Mouse (Mus musculus): ENCODE data around the gene Tiam1.

Gene Tiam1

GRCm38 (mm10) chr16:90143416-90143759 is 181 bp downstream of the Tiam1 start:
- DNase-seq (ENCODE audit: low read depth, low spot score) = no peak

GRCm38 (mm10) chr16:90142574-90143415 is 774 bp downstream of the Tiam1 start:
- DNase-seq (ENCODE audit: low read depth, low spot score) = peak; percentile 62

DNA sequence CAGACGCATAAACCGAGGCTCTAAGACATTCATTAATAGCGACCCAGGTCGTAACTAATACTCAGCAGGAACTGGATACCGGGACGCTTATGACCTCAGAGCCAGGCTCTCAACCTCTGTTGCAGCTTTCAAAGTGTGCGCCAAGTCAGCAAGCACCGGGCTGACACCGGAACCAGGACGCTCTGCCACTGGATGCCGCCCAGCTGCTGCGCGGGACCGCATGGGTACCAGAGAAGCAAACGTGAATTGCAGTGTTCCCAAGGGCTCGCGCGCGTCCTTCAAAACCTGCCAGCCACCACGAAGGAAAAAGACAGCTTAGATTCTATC is 1.4 kb downstream of the Tiam1 start:
- DNase-seq (ENCODE audit: low read depth, low spot score) = no peak

DNA sequence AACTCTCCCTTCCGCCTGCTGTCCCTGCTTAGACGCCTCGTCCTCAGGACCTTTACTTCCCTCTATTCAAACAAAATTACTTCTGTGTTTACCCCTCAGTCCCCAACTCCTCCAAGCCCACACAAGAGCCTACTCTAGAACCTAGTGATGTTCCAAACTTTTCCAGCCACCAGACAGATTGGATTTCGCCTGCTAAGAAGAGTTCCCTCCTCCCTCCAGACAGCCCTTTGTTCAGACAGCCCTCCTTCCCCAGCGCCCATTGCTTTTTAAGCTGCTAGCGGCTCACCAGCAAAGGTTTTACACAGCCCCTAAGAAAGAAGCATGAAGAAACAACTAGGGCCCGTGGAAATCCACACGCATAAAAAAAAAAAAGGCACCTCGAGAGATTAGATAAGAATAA is 2.0 kb downstream of the Tiam1 start:
- no peak for DNase-seq (ENCODE audit: low read depth, low spot score)

GRCm38 (mm10) chr16:90140571-90140970 is 3.0 kb downstream of the Tiam1 start:
- DNase-seq (ENCODE audit: low read depth, low spot score) = no peak

DNA sequence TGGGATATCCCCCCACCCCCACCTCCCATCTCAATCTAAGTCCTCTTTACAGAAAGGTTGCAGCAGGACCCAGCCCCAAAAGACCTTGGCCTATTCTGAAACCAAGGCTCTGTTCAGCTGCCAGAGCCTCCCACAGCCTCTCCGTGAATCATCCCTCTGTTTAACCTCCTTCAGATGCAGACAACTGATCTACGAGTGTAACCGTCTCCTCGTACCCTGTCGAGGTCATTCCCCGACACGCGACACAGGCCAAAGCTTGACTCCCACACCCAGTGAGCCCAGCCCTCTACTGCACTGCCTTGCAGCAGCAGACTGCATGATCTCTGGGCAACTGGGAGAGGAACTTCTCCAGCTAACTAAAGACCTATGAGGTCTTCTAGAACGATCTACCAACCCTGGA is 3.9 kb downstream of the Tiam1 start:
- DNase-seq (ENCODE audit: low read depth, low spot score) = no peak

GRCm38 (mm10) chr16:90138151-90138550 is 5.4 kb downstream of the Tiam1 start:
- no peak for DNase-seq (ENCODE audit: low read depth, low spot score)

DNA sequence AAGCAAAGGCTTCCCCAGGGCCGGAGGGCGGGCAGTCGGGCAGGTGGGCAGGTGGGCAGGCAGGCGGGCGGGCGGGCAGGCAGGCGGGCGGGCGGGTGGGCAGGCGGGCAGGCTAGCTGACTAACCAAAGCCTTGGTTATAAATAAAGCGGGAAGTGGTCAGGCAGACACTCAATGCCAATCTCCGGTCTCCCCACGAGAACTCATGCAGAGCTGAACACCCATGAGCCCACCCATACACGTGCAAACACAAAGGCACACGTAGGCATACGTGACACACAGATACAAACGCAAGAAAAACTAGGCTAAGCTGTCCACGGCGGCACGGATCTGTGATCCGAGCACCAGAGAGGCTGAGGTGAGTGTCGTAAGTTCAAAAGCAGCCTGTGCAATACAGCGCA is 6.4 kb downstream of the Tiam1 start:
- DNase-seq (ENCODE audit: low read depth, low spot score) = no peak

- DNase-seq (ENCODE audit: low read depth, low spot score) = no peak
Observed at GRCm38 (mm10) chr16:90135580-90135979, 8.0 kb downstream of the Tiam1 start.

DNA sequence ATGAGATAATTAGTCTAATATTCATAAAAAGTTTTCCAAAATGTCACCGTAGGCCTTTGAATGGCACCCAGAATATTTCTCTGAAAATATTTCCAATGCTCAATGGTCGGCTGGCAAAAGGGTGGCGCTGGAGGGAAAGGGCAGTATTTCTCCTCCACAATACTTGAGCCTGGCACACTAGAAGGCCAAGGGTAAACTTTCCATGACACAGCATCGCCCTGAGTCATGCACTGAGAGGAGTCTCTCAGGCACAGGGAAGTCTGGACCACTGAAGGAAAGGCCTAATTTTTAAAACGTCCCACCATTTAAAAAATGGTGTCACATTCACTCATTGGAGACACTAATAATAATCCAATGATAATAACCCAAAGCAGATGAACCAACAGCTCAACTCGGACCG is 9.2 kb downstream of the Tiam1 start:
- DNase-seq (ENCODE audit: low read depth, low spot score) = no peak

DNA sequence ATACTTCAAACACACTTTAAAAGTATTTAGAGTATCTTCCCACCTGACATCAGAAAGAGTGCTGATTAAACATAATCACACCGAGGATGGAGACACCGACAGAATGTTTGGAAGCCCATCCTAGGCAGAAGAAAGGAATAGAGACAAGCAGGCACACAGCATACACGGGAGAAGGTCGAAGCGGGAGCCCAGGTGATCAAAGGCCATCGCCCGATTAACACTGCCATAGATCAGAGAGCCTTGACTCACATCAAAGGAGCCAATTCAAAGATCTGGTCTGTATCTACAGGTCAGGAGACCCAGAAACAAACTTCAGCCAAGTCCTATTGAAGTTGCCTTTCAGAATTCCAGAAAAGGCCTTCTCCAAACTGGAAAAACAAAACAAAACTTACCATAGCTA is 10.8 kb downstream of the Tiam1 start:
- no peak for DNase-seq (ENCODE audit: low read depth, low spot score)

GRCm38 (mm10) chr16:90132331-90132730 is 11.2 kb downstream of the Tiam1 start:
- no peak for DNase-seq (ENCODE audit: low read depth, low spot score)

- peak; percentile 48 for DNase-seq (ENCODE audit: low read depth, low spot score)
Observed at GRCm38 (mm10) chr16:90128817-90129587, 14.6 kb downstream of the Tiam1 start.

GRCm38 (mm10) chr16:90128361-90128760 is 15.2 kb downstream of the Tiam1 start:
- DNase-seq (ENCODE audit: low read depth, low spot score) = no peak

DNA sequence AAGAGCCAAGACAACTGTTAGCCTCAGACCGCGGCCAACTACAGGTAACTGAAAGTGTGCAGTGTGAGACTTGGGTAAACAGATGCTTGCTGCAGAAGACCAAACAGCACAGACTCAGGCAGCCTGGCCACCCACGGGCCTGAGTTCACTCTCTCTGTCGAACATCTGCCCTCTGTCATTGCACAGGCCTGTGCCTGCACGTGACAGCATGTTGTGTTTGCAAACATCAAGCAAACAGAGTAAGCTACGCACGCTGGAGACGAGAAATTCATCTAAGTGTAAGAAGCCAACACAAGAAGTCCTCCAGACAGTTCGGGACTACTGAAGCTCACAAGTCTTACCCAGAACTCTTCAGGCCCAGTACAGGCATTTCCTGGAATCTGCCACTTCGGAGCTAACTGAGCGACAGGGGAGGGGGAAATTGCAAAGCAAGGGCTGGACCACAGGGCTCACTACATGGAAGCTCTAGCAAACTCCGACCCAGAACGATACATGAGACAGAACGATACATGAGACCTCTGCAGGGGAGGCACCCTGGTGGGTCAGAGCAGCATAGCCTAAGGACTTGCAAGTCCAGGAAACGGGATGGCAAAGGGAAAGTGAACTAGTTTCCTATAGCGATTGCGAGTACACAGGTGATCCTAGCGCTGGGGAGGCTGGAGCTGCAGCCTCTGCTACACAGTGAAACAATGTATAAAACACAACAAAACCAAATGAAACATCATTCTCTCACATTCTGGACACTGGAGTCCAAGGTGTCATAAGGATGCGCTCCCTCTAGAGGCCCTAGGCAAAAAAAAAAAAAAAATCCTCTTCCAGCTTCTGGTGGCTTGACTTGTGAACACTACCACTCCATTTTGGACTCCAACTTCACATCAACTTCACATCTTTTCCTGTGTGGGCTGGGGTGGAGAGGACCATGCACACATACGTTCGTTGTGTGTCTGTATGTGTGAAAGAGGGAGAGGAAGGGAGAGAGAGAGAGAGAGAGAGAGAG is 18.0 kb downstream of the Tiam1 start:
- DNase-seq (ENCODE audit: low read depth, low spot score) = no peak

DNA sequence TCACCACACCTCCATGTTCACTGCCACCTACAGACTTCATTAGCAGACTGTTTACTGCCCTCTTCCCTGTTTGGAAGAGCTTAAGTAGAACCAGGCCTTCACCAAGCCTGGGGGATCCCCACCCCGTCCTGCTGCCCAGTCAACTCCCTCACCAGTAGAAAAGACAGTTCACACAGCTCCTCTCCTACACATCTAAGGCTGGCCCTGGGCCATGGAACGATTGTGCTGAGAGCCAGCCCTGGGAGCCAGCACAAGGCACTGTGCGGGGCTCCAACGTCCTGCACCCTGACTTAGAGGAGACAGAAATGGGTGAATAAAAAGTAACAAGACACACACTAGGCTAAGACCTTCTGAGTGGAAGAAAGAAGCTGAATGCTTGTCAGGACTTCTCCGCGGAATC is 20.5 kb downstream of the Tiam1 start:
- DNase-seq (ENCODE audit: low read depth, low spot score) = no peak

DNA sequence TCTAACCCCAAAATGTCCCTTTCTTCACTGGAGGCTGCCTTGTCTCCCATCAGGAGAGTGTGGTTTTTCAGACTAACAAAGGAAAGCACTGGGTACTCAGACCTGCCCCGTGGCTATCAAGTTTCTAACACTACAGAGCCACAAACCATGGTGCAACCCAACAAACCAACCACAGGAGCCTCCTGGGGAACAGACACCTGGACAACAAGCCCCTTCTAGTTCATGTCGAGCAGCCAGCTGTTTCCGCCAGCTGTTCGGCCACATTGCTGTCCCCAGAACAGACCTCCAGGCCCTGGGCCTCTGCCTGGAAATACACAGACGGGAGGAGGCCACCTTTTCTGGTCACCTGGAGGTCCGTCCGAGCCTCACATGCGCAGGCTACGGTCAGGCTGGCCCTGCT is 21.1 kb downstream of the Tiam1 start:
- no peak for DNase-seq (ENCODE audit: low read depth, low spot score)

DNA sequence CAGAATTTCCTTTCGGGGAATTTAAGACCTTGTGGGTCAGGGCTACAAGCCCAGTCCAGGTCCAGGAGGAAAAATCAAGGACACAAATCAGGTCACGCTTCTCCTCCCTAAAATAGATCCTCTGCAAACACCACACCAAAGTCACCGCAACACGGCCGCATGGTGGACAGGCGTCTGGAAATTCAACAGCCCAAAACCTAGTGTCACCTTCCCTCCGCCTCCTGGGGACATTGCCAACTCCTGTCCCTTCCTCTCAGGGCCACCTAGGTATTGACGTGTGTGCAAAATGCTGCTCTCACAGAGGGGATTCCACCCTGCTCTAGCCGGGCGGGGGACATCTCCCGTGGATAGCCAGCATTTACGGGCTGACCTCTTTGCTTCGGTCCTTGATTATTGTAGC is 21.8 kb downstream of the Tiam1 start:
- no peak for DNase-seq (ENCODE audit: low read depth, low spot score)

GRCm38 (mm10) chr16:90119969-90120368 is 23.6 kb downstream of the Tiam1 start:
- no peak for DNase-seq (ENCODE audit: low read depth, low spot score)

DNA sequence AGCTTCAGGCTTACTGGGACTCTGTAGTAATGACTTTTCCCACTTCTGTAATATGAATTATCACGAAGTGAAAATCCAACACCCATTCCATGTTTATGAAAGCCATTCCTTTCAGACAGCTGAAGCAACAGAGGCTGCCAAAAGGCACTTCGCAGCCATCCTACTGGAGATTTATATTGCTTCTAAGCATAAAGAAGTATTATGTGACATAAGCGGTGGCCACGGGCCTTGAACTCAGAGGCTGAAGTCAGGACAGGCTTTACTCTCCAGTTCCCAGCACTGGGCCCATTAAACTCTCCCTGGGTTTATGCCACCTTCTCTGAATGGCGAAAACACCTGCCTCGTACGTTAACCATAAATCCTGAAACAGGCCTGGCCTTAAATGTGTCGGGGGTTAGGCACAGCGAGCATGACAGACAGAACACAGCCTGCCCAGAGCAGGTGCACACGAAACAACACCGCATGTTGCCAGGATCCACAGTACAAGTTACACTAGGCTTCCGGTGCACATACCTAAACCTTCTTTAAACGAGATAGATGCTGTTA is 26.9 kb downstream of the Tiam1 start:
- DNase-seq (ENCODE audit: low read depth, low spot score) = no peak

DNA sequence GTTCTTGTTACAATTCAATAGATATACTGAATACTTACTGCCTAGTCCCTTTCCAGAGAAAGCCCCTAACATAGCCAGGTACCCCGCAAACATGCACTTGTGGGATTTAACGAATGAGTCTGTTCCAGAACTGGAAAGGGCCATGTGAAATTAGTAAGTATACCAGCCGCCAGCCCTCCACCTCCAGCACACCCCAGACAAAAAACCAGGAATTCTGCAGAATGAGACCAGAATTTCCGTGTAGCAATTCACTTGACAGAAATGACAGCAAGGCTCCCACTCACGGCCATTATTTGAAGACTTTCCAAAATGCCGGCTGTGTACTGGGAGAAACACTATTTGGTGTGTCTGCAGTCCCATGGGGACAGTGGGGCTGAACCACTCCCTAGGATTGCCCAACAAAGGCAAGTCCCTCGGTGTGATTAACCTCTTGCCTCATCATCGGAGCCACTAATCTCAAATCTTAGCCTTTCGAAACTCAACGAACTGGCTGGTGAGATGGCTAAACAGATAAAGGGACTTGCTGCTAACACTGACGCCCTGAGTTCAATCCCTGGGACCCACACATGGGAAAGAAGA is 30.9 kb downstream of the Tiam1 start:
- no peak for DNase-seq (ENCODE audit: low read depth, low spot score)
